Mouse (Mus musculus) MEL (cell line): Measurements from ENCODE around the gene Gkn1. TPM values are rescaled to one million over a fixed set of nuclear protein-coding genes. Genes with fewer than 3 reads are reported as not detected.

Source experiments
- DNase-seq: peaks from one replicate; pipeline ENCODE4 v3.0.0; 2011; ENCODE audit warnings: low read depth, low spot score
- H3K27ac ChIP-seq: 2 replicates; pipeline ENCODE4 v1.5.1; 2012; ENCODE audit warnings: low read depth, mild to moderate bottlenecking, control low read depth, low read length, moderate library complexity; ENCODE audit not compliant: control insufficient read depth
- H3K27me3 ChIP-seq, 2 experiments: fragments of 150-350 bp in 1 of 2; sonication (generic) in 1 of 2; 2 replicates each; pipeline ENCODE4 v1.6.1; 2012; ENCODE audit warnings: low read length in 2 of 2, mild to moderate bottlenecking in 2 of 2, improper control_type of control experiment in 1 of 2, moderate library complexity in 1 of 2; ENCODE audit not compliant: insufficient read depth in 2 of 2, control insufficient read depth in 1 of 2
- H3K36me3 ChIP-seq, 2 experiments: 2 replicates each; pipeline ENCODE4 v1.6.1; 2012 to 2014; ENCODE audit warnings: low read length in 2 of 2, improper control_type of control experiment in 1 of 2, inconsistent platforms in 1 of 2, mild to moderate bottlenecking in 1 of 2; ENCODE audit not compliant: insufficient read depth in 2 of 2, control insufficient read depth in 1 of 2
- H3K4me1 ChIP-seq, 2 experiments: fragments of 150-350 bp in 1 of 2; sonication (generic) in 1 of 2; 2 replicates each; pipeline ENCODE4 v1.6.1; 2012; ENCODE audit warnings: low read length in 2 of 2, improper control_type of control experiment in 1 of 2, mild to moderate bottlenecking in 1 of 2; ENCODE audit not compliant: insufficient read depth in 2 of 2, control insufficient read depth in 1 of 2
- H3K4me3 ChIP-seq, 2 experiments: fragments of 150-350 bp in 1 of 2; sonication (generic) in 1 of 2; 2 replicates each; pipeline ENCODE4 v1.5.1; 2012; ENCODE audit warnings: low read depth in 2 of 2, low read length in 2 of 2, mild to moderate bottlenecking in 2 of 2, moderate library complexity in 2 of 2, control low read depth in 1 of 2, improper control_type of control experiment in 1 of 2; ENCODE audit not compliant: control insufficient read depth in 1 of 2, insufficient read depth in 1 of 2
- H3K79me2 ChIP-seq: 2 replicates; pipeline ENCODE4 v1.6.1; 2012; ENCODE audit warnings: mild to moderate bottlenecking, low read length, moderate library complexity; ENCODE audit not compliant: control insufficient read depth, poor library complexity, insufficient read depth
- H3K9ac ChIP-seq: 2 replicates; pipeline ENCODE4 v1.6.1; 2012; ENCODE audit warnings: low read depth, mild to moderate bottlenecking, control low read depth, low read length, moderate library complexity; ENCODE audit not compliant: control insufficient read depth, poor library complexity, severe bottlenecking
- H3K9me3 ChIP-seq: fragments of 150-350 bp; sonication (generic); replicated peaks from 2 replicates; pipeline ENCODE4 v1.6.1; 2012; ENCODE audit warnings: mild to moderate bottlenecking, low read length, improper control_type of control experiment, moderate library complexity; ENCODE audit not compliant: insufficient read depth
- CHD1 ChIP-seq: IDR thresholded peaks from 2 replicates; pipeline ENCODE4 v1.6.1; 2012; ENCODE audit warnings: low read depth, mild to moderate bottlenecking, inconsistent platforms, low read length, improper control_type of control experiment
- CHD2 ChIP-seq: IDR thresholded peaks from 2 replicates; pipeline ENCODE4 v1.6.1; 2011; ENCODE audit warnings: low read length, improper control_type of control experiment
- E2F4 ChIP-seq: IDR thresholded peaks from 2 replicates; pipeline ENCODE4 v1.6.1; 2011; ENCODE audit warnings: low read depth, low read length, improper control_type of control experiment, borderline replicate concordance
- GATA1 ChIP-seq: IDR thresholded peaks from 2 replicates; pipeline ENCODE4 v1.6.1; 2011; ENCODE audit warnings: low read depth, low read length, improper control_type of control experiment
- HCFC1 ChIP-seq: IDR thresholded peaks from 2 replicates; pipeline ENCODE4 v1.6.1; 2012; ENCODE audit warnings: low read depth, mild to moderate bottlenecking, inconsistent platforms, low read length, improper control_type of control experiment, moderate library complexity
- JUND ChIP-seq: IDR thresholded peaks from 2 replicates; pipeline ENCODE4 v1.6.1; 2011; ENCODE audit warnings: low read depth, mild to moderate bottlenecking, improper control_type of control experiment, low read length
- MAZ ChIP-seq: IDR thresholded peaks from 2 replicates; pipeline ENCODE4 v1.6.1; 2012; ENCODE audit warnings: low read depth, mild to moderate bottlenecking, inconsistent platforms, low read length, improper control_type of control experiment
- MEF2A ChIP-seq: IDR thresholded peaks from 2 replicates; pipeline ENCODE4 v1.6.1; 2014; ENCODE audit warnings: low read depth, mild to moderate bottlenecking, inconsistent platforms, low read length, improper control_type of control experiment; ENCODE audit not compliant: poor library complexity, insufficient replicate concordance, severe bottlenecking; ENCODE audit errors: extremely low read depth
- MYB ChIP-seq: IDR thresholded peaks from 2 replicates; pipeline ENCODE4 v1.6.1; 2011; ENCODE audit warnings: mild to moderate bottlenecking, low read depth, low read length, improper control_type of control experiment
- MYC ChIP-seq: IDR thresholded peaks from 2 replicates; pipeline ENCODE4 v1.6.1; 2011; ENCODE audit warnings: low read depth, mild to moderate bottlenecking, low read length, improper control_type of control experiment, moderate library complexity
- NRF1 ChIP-seq: IDR thresholded peaks from 2 replicates; pipeline ENCODE4 v1.6.1; 2014; ENCODE audit warnings: low read depth, mild to moderate bottlenecking, inconsistent platforms, low read length, improper control_type of control experiment, moderate library complexity; ENCODE audit not compliant: poor library complexity, insufficient read depth, severe bottlenecking
- POLR2AphosphoS2 ChIP-seq: IDR thresholded peaks from 2 replicates; pipeline ENCODE4 v1.6.1; 2011; ENCODE audit warnings: low read length, improper control_type of control experiment
- RCOR1 ChIP-seq: IDR thresholded peaks from 2 replicates; pipeline ENCODE4 v1.6.1; 2012; ENCODE audit warnings: low read depth, mild to moderate bottlenecking, inconsistent platforms, low read length, improper control_type of control experiment
- SIN3A ChIP-seq: IDR thresholded peaks from 2 replicates; pipeline ENCODE4 v1.6.1; 2012; ENCODE audit warnings: low read length, improper control_type of control experiment, inconsistent platforms
- SMC3 ChIP-seq: IDR thresholded peaks from 2 replicates; pipeline ENCODE4 v1.6.1; 2011; ENCODE audit warnings: low read depth, low read length, improper control_type of control experiment
- TAL1 ChIP-seq: IDR thresholded peaks from 2 replicates; pipeline ENCODE4 v1.6.1; 2012; ENCODE audit warnings: mild to moderate bottlenecking, inconsistent platforms, low read length, moderate library complexity, mixed read lengths
- TBP ChIP-seq: IDR thresholded peaks from 2 replicates; pipeline ENCODE4 v1.8.0; 2011; ENCODE audit warnings: low read depth, low read length, improper control_type of control experiment
- TCF12 ChIP-seq: IDR thresholded peaks from 2 replicates; pipeline ENCODE4 v1.6.1; 2014; ENCODE audit warnings: low read depth, mild to moderate bottlenecking, inconsistent platforms, low read length, improper control_type of control experiment, moderate library complexity
- UBTF ChIP-seq: IDR thresholded peaks from 2 replicates; pipeline ENCODE4 v1.6.1; 2012; ENCODE audit warnings: low read depth, mild to moderate bottlenecking, inconsistent platforms, low read length, improper control_type of control experiment, moderate library complexity, borderline replicate concordance; ENCODE audit not compliant: insufficient read depth
- USF1 ChIP-seq: IDR thresholded peaks from 2 replicates; pipeline ENCODE4 v1.6.1; 2014; ENCODE audit warnings: low read depth, mild to moderate bottlenecking, inconsistent platforms, low read length, improper control_type of control experiment, moderate library complexity
- USF2 ChIP-seq, 2 experiments: IDR thresholded peaks; 2 replicates each; pipeline ENCODE4 v1.6.1; 2011 to 2012; ENCODE audit warnings: improper control_type of control experiment in 2 of 2, low read length in 2 of 2, borderline replicate concordance in 1 of 2, inconsistent platforms in 1 of 2, low read depth in 1 of 2, mild to moderate bottlenecking in 1 of 2; ENCODE audit not compliant: insufficient read depth in 1 of 2
- ZC3H11A ChIP-seq: IDR thresholded peaks from 2 replicates; pipeline ENCODE4 v1.6.1; 2012; ENCODE audit warnings: low read depth, mild to moderate bottlenecking, inconsistent platforms, low read length, improper control_type of control experiment
- ZKSCAN1 ChIP-seq: IDR thresholded peaks from 2 replicates; pipeline ENCODE4 v1.6.1; 2012; ENCODE audit warnings: low read depth, mild to moderate bottlenecking, inconsistent platforms, low read length, improper control_type of control experiment, moderate library complexity
- ZMIZ1 ChIP-seq: IDR thresholded peaks from 2 replicates; pipeline ENCODE4 v1.6.1; 2012; ENCODE audit warnings: low read depth, mild to moderate bottlenecking, inconsistent platforms, low read length, improper control_type of control experiment, moderate library complexity
- ZNF384 ChIP-seq: IDR thresholded peaks from 2 replicates; pipeline ENCODE4 v1.6.1; 2012; ENCODE audit warnings: low read depth, mild to moderate bottlenecking, inconsistent platforms, low read length, improper control_type of control experiment
- polyA plus RNA-seq, 2 experiments: library from polyadenylated mRNA; stranded (reverse) in 1 of 2; unstranded in 1 of 2; fragments of >175 nt in 1 of 2; fragments of >200 nt in 1 of 2; gene quantifications; 2 replicates each; pipeline versions ENCODE4 v1.2.1 to v1.2.4; 2012; ENCODE audit warnings: low replicate concordance in 2 of 2, low read depth in 1 of 2; ENCODE audit not compliant: insufficient read length in 2 of 2, insufficient read depth in 1 of 2, missing spikeins in 1 of 2
- total RNA-seq: library from RNA; depleted of rRNA; stranded (reverse); fragments of 300-350 nt; gene quantifications from 2 replicates; pipeline ENCODE4 v1.2.3, GENCODE M21; 2012

Gene Gkn1
- total and polyA plus RNA-seq, 3 experiments = not detected

- TF ChIP-seq GATA1 = no peak
- TF ChIP-seq JUND = no peak
- no peak for TF ChIP-seq USF1
- no peak for TF ChIP-seq SMC3
- no peak for TF ChIP-seq ZC3H11A
- no peak for TF ChIP-seq MYB
- no peak for TF ChIP-seq HCFC1
- TF ChIP-seq MAZ = no peak
- TF ChIP-seq TCF12 = no peak
- no peak for TF ChIP-seq RCOR1
- TF ChIP-seq ZNF384 = no peak
- no peak for TF ChIP-seq NRF1
- no peak for TF ChIP-seq E2F4
- TF ChIP-seq CHD1 = no peak
- TF ChIP-seq USF2 (IDR thresholded peaks at IDR 0.05; ENCODE audit: borderline replicate concordance in 1 of 2, insufficient read depth in 1 of 2, low read depth in 1 of 2, low read length in 2 of 2) = no peak
- TF ChIP-seq ZMIZ1 = no peak
- TF ChIP-seq MEF2A = no peak
- no peak for TF ChIP-seq POLR2AphosphoS2
Measured at GRCm38 (mm10) chr6:87328265-87329173, 22.2 kb downstream of the Gkn1 start.

GRCm38 (mm10) chr6:87326932-87327331, 23.8 kb downstream of the Gkn1 start:
- H3K27me3 ChIP-seq = peaks cover 0 to 1% of the 10 kb centered on the region in 2 experiments; a peak in 1 of 4 replicates
- no peak for DNase-seq
- TF ChIP-seq ZKSCAN1 (no peak), TAL1 (no peak), USF1 (no peak), HCFC1 (no peak), ZNF384 (no peak), MYC (no peak), MEF2A (no peak), CHD2 (no peak), JUND (no peak), UBTF (no peak), GATA1 (no peak), TBP (no peak), RCOR1 (no peak), SIN3A (no peak), USF2 (IDR thresholded peaks at IDR 0.05; ENCODE audit: borderline replicate concordance in 1 of 2, insufficient read depth in 1 of 2, low read depth in 1 of 2, low read length in 2 of 2) (no peak), CHD1 (no peak), SMC3 (no peak)

More at GRCm38 (mm10) chr6:87328265-87329173, 22.2 kb downstream of the Gkn1 start:
- Histone ChIP-seq H3K27ac (no peak overlapping the region), H3K36me3 (no peaks in the 10 kb centered on the region), H3K27me3 (peaks cover 0 to 1% of the 10 kb centered on the region in 2 experiments; a peak in 1 of 4 replicates), H3K4me1 (no peaks in the 10 kb centered on the region), H3K9me3 (no peaks in the 10 kb centered on the region), H3K4me3 (no peak overlapping the region), H3K79me2 (no peaks in the 10 kb centered on the region), H3K9ac (no peak overlapping the region)
- DNase-seq = no peak

More at GRCm38 (mm10) chr6:87326932-87327331, 23.8 kb downstream of the Gkn1 start:
- no peaks in the 10 kb centered on the region for H3K4me1 ChIP-seq
- no peaks in the 10 kb centered on the region for H3K36me3 ChIP-seq
- no peaks in the 10 kb centered on the region for H3K9me3 ChIP-seq
- H3K4me3 ChIP-seq = no peak overlapping the region
- no peak overlapping the region for H3K9ac ChIP-seq
- no peaks in the 10 kb centered on the region for H3K79me2 ChIP-seq
- no peak overlapping the region for H3K27ac ChIP-seq
